Mouse (Mus musculus) liver, postnatal 0 days (tissue): Measurements from ENCODE around the gene Bbs2. TPM values are rescaled to one million over a fixed set of nuclear protein-coding genes. Genes with fewer than 3 reads are reported as not detected.
A peak's percentile ranks its signal among the peaks of the same experiment; 100 is the strongest.
"Not testable (repeated sequence)": the region's sequence is repeated elsewhere in the genome, so short reads cannot be mapped to it uniquely, and the experiment has no call there.

Source experiments
- ATAC-seq: fragments of 200-750 bp; cut with Nextera tagmentation; 2 replicates; pipeline ENCODE4 v1.8.0; 2017; ENCODE audit warnings: mild to moderate bottlenecking, moderate library complexity
- DNase-seq: peaks from one replicate; pipeline ENCODE4 v3.0.0-alpha.2; 2016
- H3K27ac ChIP-seq: fragments of 300-500 bp; sonication (generic); 2 replicates; pipeline ENCODE4 v1.5.1; 2014; ENCODE audit warnings: antibody characterized with exemption, moderate library complexity, mild to moderate bottlenecking, low read depth
- H3K27me3 ChIP-seq: fragments of 300-500 bp; sonication (generic); 2 replicates; pipeline ENCODE4 v1.6.1; 2014; ENCODE audit warnings: low read length, control low read depth, mixed read lengths; ENCODE audit not compliant: insufficient read depth
- H3K36me3 ChIP-seq: fragments of 300-500 bp; sonication (generic); replicated peaks from 2 replicates; pipeline ENCODE4 v1.6.1; 2014; ENCODE audit warnings: mild to moderate bottlenecking, control low read depth, low read length, moderate library complexity, mixed read lengths; ENCODE audit not compliant: insufficient read depth
- H3K4me1 ChIP-seq: fragments of 300-500 bp; sonication (generic); 2 replicates; pipeline ENCODE4 v1.6.1; 2014; ENCODE audit warnings: antibody characterized with exemption, mild to moderate bottlenecking, control low read depth; ENCODE audit not compliant: insufficient read depth
- H3K4me2 ChIP-seq: fragments of 300-500 bp; sonication (generic); 2 replicates; pipeline ENCODE4 v1.6.1; 2014; ENCODE audit warnings: low read depth, mild to moderate bottlenecking, low read length, moderate library complexity, mixed read lengths
- H3K4me3 ChIP-seq: fragments of 300-500 bp; sonication (generic); 2 replicates; pipeline ENCODE4 v1.5.1; 2014; ENCODE audit warnings: low read depth, low read length
- H3K9ac ChIP-seq: fragments of 300-500 bp; sonication (generic); replicated peaks from 2 replicates; pipeline ENCODE4 v1.6.1; 2014; ENCODE audit warnings: mild to moderate bottlenecking, moderate library complexity
- H3K9me3 ChIP-seq: fragments of 300-500 bp; sonication (generic); 2 replicates; pipeline ENCODE4 v1.6.1; 2016; ENCODE audit warnings: mild to moderate bottlenecking, control low read depth, low read length, mixed read lengths
- CTCF ChIP-seq: sonication (generic); IDR thresholded peaks from 2 replicates; pipeline ENCODE4 v1.5.1; 2016; ENCODE audit warnings: antibody characterized with exemption, low read depth
- EP300 ChIP-seq: IDR thresholded peaks from 2 replicates; pipeline ENCODE4 v1.6.1; 2016; ENCODE audit warnings: antibody characterized with exemption, low read depth, mild to moderate bottlenecking
- WGBS: fragments of 180-500 bp; shearing (Covaris S2); extraction: QIAGEN DNeasy Blood & Tissue Kit; methylation state at CpG from one replicate; pipeline ENCODE4 v1.1.7; 2014; ENCODE audit not compliant: insufficient replicate concordance; 5-methylcytosine and 5-hydroxymethylcytosine counted together
- polyA plus RNA-seq: library from polyadenylated mRNA; unstranded; fragments of >200 nt; fragmentation: Nextera tagmentation; extraction: Ambion mirVana; gene quantifications from 2 replicates; pipeline ENCODE4 v1.2.1, GENCODE M21; 2015

Gene Bbs2
- polyA plus RNA-seq, 1 experiment from 2014 or later, result 1.8 TPM

DNA sequence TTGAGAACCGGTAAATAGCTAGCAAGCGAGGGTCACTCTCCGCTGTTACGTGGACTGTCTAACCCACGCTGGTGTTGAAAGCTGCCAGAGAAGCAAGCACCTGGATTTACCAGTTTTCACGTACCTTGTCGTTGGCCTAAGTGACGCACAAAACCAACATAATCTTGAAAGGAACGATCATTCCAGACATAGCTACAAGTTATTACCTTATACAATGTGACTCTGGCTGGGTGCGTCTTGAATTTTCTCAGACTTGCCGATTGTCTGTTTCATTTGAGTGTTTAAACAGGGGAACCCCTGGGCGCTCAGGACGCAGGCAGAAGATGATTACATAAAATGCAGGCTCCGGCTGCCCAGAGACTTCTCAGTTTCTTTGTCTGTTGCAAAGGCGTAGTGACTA is 60.9 kb downstream of the Bbs2 start:
- WGBS, result 5% methylated on average over 15 of the region's 15 CpGs
- TF ChIP-seq EP300 (no peak), CTCF (no peak)
- H3K27ac ChIP-seq, result peak overlapping the region; percentile 44
- peak overlapping the region; percentile 81 for H3K4me2 ChIP-seq
- peak overlapping the region; percentile 77 for H3K9ac ChIP-seq
- peaks cover 25% of the 10 kb centered on the region for H3K4me1 ChIP-seq
- no peaks in the 10 kb centered on the region for H3K9me3 ChIP-seq
- no peaks in the 10 kb centered on the region for H3K36me3 ChIP-seq
- peak overlapping the region; percentile 94 for H3K4me3 ChIP-seq
- ATAC-seq, result no peak
- H3K27me3 ChIP-seq, result no peaks in the 10 kb centered on the region
- no peak for DNase-seq

DNA sequence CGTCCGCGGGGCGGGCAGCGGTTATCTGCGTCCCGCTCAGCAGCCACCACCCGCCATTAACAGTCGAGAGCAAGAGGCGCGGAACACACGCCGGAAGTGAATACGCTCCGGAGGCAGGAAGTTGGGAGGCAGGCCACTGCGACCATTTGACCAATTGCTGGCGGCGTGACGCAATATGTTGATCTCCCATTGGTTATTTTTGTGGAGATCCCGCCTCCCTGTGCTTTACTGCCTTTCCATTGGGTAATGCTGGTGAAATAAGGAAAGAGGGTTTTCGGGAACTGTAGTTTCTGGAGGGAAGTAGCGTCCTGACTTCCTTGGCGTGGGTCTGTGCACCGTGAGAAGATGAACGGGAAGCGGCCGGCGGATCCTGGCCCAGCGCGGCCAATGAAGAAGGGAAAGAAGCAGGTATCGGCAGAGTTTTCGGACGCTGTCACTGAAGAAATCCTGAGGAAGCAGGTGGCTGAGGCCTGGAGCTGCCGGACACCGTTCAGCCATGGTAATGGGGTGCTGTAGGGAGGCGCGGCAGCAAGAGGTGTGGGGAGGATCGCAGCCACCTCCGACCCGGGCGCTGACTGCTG is 61.7 kb downstream of the Bbs2 start, which contains the start of the genes Nudt21 and Ogfod1:
Gene Nudt21, minus strand, starts transcription at position 88 of the 581 bp plus-strand sequence.
Gene Ogfod1, plus strand, starts transcription at position 255 of the 581 bp plus-strand sequence.
- Histone ChIP-seq H3K9me3 (no peaks in the 10 kb centered on the region), H3K4me1 (peaks cover 27% of the 10 kb centered on the region), H3K4me3 (peak within 1 kb of the TSS; percentile 94), H3K9ac (peak within 1 kb of the TSS; percentile 77), H3K27me3 (no peaks in the 10 kb centered on the region), H3K36me3 (no peaks in the 10 kb centered on the region), H3K4me2 (peak within 1 kb of the TSS; percentile 81), H3K27ac (peak within 1 kb of the TSS; percentile 88)
- TF ChIP-seq CTCF, result no peak
- peak; percentile 15; the same call in 1 of the 2 replicates for TF ChIP-seq EP300
- DNase-seq, result peak; percentile 95
- WGBS, result under 1% methylated on average over 41 of the region's 41 CpGs
- ATAC-seq, result peak; percentile 95

DNA sequence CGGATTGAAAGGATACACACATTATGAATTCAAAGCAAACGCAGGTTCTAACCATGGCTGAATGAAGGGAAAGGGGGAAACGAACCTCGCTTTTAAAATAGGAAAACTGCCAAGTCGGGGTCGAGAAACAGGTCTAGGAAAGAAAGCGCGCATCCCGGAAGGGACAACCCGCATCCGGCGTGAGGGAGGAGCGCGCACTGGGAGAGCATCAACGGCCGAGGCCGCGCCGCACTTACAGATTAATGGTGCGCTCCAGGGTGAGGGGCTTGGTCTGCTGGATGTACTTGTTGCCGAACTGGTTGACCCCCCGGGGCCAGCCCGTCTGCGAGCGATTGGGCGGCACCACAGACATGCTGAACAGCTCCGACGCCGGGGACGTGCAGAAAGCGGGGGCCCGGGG is 62.2 kb downstream of the Bbs2 start:
- Histone ChIP-seq H3K4me1 (peaks cover 27% of the 10 kb centered on the region), H3K9ac (peak overlapping the region; percentile 68), H3K4me3 (peak overlapping the region; percentile 94), H3K4me2 (peak overlapping the region; percentile 73), H3K27ac (peak overlapping the region; percentile 88)
- H3K36me3 ChIP-seq, H3K27me3 ChIP-seq, H3K9me3 ChIP-seq: not testable (repeated sequence)
- 0 out of 2 replicates have a peak, but pooled peaks have one; percentile 5 for TF ChIP-seq EP300
- under 1% methylated on average over 22 of the region's 32 CpGs for WGBS
- DNase-seq, result peak; percentile 82
- peak; percentile 80 for ATAC-seq

DNA sequence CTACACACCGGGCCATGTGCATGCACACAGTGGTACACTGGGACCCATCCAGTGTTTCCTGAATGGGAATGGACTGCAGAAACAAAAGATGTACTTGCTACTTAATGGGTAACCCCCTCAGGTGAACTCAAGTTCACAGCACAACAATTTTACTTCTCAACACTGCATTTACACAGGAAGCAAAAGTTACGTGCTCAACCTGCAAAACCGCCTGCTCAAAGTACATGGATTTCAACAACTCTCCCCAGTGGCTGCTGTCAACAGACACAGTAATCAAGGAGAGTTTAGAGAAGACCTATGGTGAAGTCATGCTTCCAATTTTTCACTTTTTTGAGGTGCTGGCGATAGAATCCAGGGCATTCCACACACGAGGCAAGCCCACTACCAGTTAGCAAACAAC is 63.5 kb downstream of the Bbs2 start:
- Histone ChIP-seq H3K36me3 (peaks cover 13% of the 10 kb centered on the region), H3K4me2 (peak overlapping the region; percentile 73), H3K4me1 (peaks cover 27% of the 10 kb centered on the region), H3K9ac (peak overlapping the region; percentile 68), H3K4me3 (peak overlapping the region; percentile 94), H3K9me3 (no peaks in the 10 kb centered on the region), H3K27ac (peak overlapping the region; percentile 88; the same call in 1 of the 2 replicates), H3K27me3 (no peaks in the 10 kb centered on the region)
- TF ChIP-seq CTCF, result no peak
- TF ChIP-seq EP300, result no peak
- 40% methylated on average over 5 of the region's 5 CpGs for WGBS
- DNase-seq, result no peak
- ATAC-seq, result no peak

DNA sequence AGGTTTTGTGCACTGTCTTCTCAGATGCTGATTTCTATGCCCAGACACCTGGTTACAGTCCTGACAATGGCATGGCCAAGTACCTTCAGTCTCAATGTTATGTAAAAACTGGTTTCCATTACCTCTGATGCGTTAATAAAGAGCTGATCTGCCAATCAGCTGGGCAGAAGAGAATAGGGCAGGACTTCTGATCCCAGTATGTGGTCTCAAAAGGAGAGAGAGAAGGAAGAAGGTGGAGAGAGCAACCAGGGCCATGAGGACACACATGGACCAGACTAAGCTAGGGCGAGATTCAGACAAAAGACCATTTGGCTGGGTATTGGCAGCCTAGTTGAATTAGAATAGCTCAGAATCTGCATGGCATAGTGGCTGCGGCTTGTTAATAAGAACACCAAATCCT is 65.1 kb downstream of the Bbs2 start:
- Histone ChIP-seq H3K9me3 (no peaks in the 10 kb centered on the region), H3K4me2 (0 out of 2 replicates have a peak overlapping the region, but pooled peaks have one; percentile 73), H3K4me3 (no peak overlapping the region), H3K4me1 (peaks cover 27% of the 10 kb centered on the region), H3K27ac (0 out of 2 replicates have a peak overlapping the region, but pooled peaks have one; percentile 3), H3K27me3 (no peaks in the 10 kb centered on the region), H3K9ac (no peak overlapping the region), H3K36me3 (peaks cover 27% of the 10 kb centered on the region)
- TF ChIP-seq EP300 (no peak), CTCF (no peak)
- 89% methylated on average over 3 of the region's 3 CpGs for WGBS
- ATAC-seq (no peak), DNase-seq (no peak)

DNA sequence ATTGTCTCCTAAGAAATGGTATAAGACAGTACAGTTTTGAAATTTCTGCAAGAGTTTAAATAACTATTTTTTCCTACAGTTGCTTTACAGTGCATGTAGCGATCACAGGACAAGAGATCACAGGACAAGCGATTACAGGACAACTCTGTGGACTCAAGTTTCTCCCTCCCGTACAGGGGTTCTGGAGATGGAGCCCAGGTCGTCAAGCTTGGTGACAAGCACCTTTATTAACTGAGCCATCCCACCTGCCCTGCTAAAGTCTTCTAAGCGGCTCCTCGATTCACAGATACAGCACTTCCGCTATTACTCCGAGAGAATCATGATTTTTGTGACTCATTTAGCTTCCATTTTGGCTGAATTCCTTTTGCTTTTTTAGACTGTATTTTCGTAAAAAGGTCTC is 69.0 kb downstream of the Bbs2 start:
- Histone ChIP-seq H3K27ac (no peak overlapping the region), H3K4me1 (peaks cover 18% of the 10 kb centered on the region), H3K9me3 (no peaks in the 10 kb centered on the region), H3K9ac (no peak overlapping the region), H3K4me2 (no peak overlapping the region), H3K4me3 (no peak overlapping the region), H3K27me3 (no peaks in the 10 kb centered on the region), H3K36me3 (peaks cover 63% of the 10 kb centered on the region)
- DNase-seq (no peak), ATAC-seq (no peak)
- 94% methylated on average over 9 of the region's 9 CpGs for WGBS
- TF ChIP-seq CTCF (no peak), EP300 (no peak)
